Mouse (Mus musculus): ENCODE results near the gene Tmem109. TPM values are rescaled to one million over a fixed set of nuclear protein-coding genes. Genes with fewer than 3 reads are reported as not detected.
A peak's percentile ranks its signal among the peaks of the same experiment; 100 is the strongest.

Gene Tmem109
- polyA plus RNA-seq, 2 experiments, result 11.1 to 16.1 TPM

DNA sequence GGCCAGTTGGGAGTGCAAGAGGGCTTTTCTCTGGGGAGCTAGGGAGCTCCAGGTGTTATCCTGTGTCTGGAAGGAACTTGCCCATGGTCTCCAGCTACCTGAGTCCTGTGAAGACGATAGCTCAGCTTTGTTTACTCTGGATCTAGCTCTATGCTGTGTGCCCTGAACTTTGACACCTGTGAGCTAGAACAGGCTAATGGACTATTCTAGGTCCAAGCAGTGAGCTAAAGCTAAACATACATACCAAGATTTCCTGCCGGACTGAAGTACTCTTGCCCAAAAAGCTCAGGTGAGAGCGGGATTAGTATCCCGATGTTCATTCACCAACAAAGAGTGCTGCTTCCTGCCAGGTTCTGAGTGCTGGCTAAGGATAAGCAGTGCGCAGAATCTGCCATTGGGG is 22.7 kb upstream of the Tmem109 start:
- ATAC-seq (ENCODE audit: insufficient read depth), result no peak
- no peak overlapping the region for H3K4me2 ChIP-seq (ENCODE audit: low read depth)
- 79% methylated on average over 5 of the region's 5 CpGs for WGBS (ENCODE audit: insufficient replicate concordance)

DNA sequence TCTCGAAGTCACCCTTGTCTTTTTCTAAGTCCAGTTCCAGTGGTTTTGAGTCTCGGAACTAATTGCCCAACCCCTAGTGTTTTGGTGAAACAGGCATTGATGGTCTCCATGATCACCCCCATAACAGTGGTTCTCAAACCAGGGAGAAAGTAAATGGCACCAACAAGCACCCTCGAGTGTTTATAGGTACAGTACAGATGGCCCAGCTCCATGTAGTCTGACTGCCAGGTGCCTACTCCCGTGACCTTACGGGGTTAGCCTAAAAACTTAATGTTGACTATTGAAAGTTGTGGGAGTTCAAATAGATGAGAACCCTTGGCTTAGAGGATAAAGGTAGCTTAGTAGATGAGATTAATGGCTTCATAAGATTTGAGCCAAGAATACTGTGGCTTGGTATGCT is 19.2 kb upstream of the Tmem109 start:
- Histone ChIP-seq H3K9me3 (ENCODE audit: control insufficient read depth, low read length) (no peaks in the 10 kb centered on the region), H3K4me1 (replicated peaks; ENCODE audit: control insufficient read depth in 2 of 2, insufficient read depth in 2 of 2, low read length in 1 of 2) (peaks cover 6 to 19% of the 10 kb centered on the region in 2 experiments), H3K27me3 (ENCODE audit: control insufficient read depth, insufficient read depth, low read length) (no peaks in the 10 kb centered on the region), H3K9ac (replicated peaks) (no peak overlapping the region), H3K36me3 (replicated peaks; ENCODE audit: control insufficient read depth, insufficient read depth, low read depth) (peaks cover 55% of the 10 kb centered on the region), H3K4me2 (ENCODE audit: low read depth) (no peak overlapping the region), H3K27ac (no peak overlapping the region), H3K4me3 (ENCODE audit: insufficient read depth in 1 of 2, low read depth in 2 of 2, low read length in 2 of 2) (no peak overlapping the region)
- 86% methylated on average over 5 of the region's 5 CpGs for WGBS (ENCODE audit: insufficient replicate concordance)
- no peak for ATAC-seq (ENCODE audit: insufficient read depth)
- no peak for DNase-seq (ENCODE audit: low read depth in 3 of 3, low spot score in 3 of 3)
- TF ChIP-seq CTCF (IDR thresholded peaks at IDR 0.05; ENCODE audit: low read depth) (no peak), EP300 (IDR thresholded peaks at IDR 0.05; ENCODE audit: low read depth) (no peak)

More for the DNA sequence above, 22.7 kb upstream of the Tmem109 start:
- no peak overlapping the region for H3K27ac ChIP-seq
- H3K36me3 ChIP-seq (replicated peaks; ENCODE audit: control insufficient read depth, insufficient read depth, low read depth), result peaks cover 46% of the 10 kb centered on the region
- TF ChIP-seq CTCF (IDR thresholded peaks at IDR 0.05; ENCODE audit: low read depth) (no peak), EP300 (IDR thresholded peaks at IDR 0.05; ENCODE audit: low read depth) (no peak)
- no peaks in the 10 kb centered on the region for H3K27me3 ChIP-seq (ENCODE audit: control insufficient read depth, insufficient read depth, low read length)
- no peak overlapping the region for H3K9ac ChIP-seq (replicated peaks)
- 0 out of 4 replicates have a peak, but pooled peaks cover 0 to 7% of the 10 kb centered on the region in 2 experiments for H3K4me1 ChIP-seq (replicated peaks; ENCODE audit: control insufficient read depth in 2 of 2, insufficient read depth in 2 of 2, low read length in 1 of 2)
- DNase-seq (ENCODE audit: low read depth in 3 of 3, low spot score in 3 of 3), result no peak
- H3K9me3 ChIP-seq (ENCODE audit: control insufficient read depth, low read length), result no peaks in the 10 kb centered on the region
- H3K4me3 ChIP-seq (ENCODE audit: insufficient read depth in 1 of 2, low read depth in 2 of 2, low read length in 2 of 2), result no peak overlapping the region

DNA sequence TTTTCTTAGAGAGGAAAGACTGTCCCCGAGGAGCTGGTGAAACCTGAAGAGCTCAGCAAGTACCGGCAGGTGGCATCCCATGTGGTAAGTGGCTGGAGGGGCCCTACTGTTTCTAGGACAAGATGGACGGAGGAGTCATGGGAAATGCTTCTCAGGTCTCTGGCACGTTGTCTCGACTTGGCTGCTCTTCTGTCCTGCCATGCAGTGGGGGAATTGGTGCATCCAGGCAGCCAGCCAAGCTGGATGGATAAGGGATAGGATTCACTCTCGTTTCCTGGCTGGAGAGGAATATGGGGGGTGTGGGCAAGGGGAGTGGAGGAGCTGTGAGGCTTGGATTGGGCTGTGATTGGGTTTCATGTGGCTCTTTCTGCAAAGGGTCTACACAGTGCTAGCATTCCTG is 18.5 kb upstream of the Tmem109 start:
- H3K9ac ChIP-seq (replicated peaks), result no peak overlapping the region
- no peaks in the 10 kb centered on the region for H3K27me3 ChIP-seq (ENCODE audit: control insufficient read depth, insufficient read depth, low read length)
- no peak for TF ChIP-seq EP300 (IDR thresholded peaks at IDR 0.05; ENCODE audit: low read depth)
- TF ChIP-seq CTCF (IDR thresholded peaks at IDR 0.05; ENCODE audit: low read depth), result no peak
- H3K4me2 ChIP-seq (ENCODE audit: low read depth), result no peak overlapping the region
- DNase-seq (ENCODE audit: low read depth in 3 of 3, low spot score in 3 of 3), result no peak
- ATAC-seq (ENCODE audit: insufficient read depth), result no peak
- peaks cover 6 to 22% of the 10 kb centered on the region in 2 experiments for H3K4me1 ChIP-seq (replicated peaks; ENCODE audit: control insufficient read depth in 2 of 2, insufficient read depth in 2 of 2, low read length in 1 of 2)
- 80% methylated on average over 6 of the region's 6 CpGs for WGBS (ENCODE audit: insufficient replicate concordance)
- no peak overlapping the region for H3K27ac ChIP-seq
- H3K36me3 ChIP-seq (replicated peaks; ENCODE audit: control insufficient read depth, insufficient read depth, low read depth), result peaks cover 49% of the 10 kb centered on the region
- no peaks in the 10 kb centered on the region for H3K9me3 ChIP-seq (ENCODE audit: control insufficient read depth, low read length)
- no peak overlapping the region for H3K4me3 ChIP-seq (ENCODE audit: insufficient read depth in 1 of 2, low read depth in 2 of 2, low read length in 2 of 2)

- Histone ChIP-seq H3K27me3 (ENCODE audit: control insufficient read depth, insufficient read depth, low read length) (no peaks in the 10 kb centered on the region), H3K4me2 (ENCODE audit: low read depth) (peak overlapping the region; percentile 81; the same call in 1 of the 2 replicates), H3K27ac (no peak overlapping the region), H3K4me3 (ENCODE audit: insufficient read depth in 1 of 2, low read depth in 2 of 2, low read length in 2 of 2) (no peak overlapping the region), H3K4me1 (replicated peaks; ENCODE audit: control insufficient read depth in 2 of 2, insufficient read depth in 2 of 2, low read length in 1 of 2) (peaks cover 8 to 17% of the 10 kb centered on the region in 2 experiments), H3K36me3 (replicated peaks; ENCODE audit: control insufficient read depth, insufficient read depth, low read depth) (peaks cover 30% of the 10 kb centered on the region), H3K9ac (replicated peaks) (no peak overlapping the region), H3K9me3 (ENCODE audit: control insufficient read depth, low read length) (no peaks in the 10 kb centered on the region)
- WGBS (ENCODE audit: insufficient replicate concordance), result 68% methylated on average over 8 of the region's 8 CpGs
- TF ChIP-seq EP300 (IDR thresholded peaks at IDR 0.05; ENCODE audit: low read depth), result no peak
- TF ChIP-seq CTCF (IDR thresholded peaks at IDR 0.05; ENCODE audit: low read depth), result no peak
- ATAC-seq (ENCODE audit: insufficient read depth), result no peak
- DNase-seq (ENCODE audit: low read depth in 3 of 3, low spot score in 3 of 3), result no peak
These were observed 15.7 kb upstream of the Tmem109 start for GRCm38 (mm10) chr19:10897491-10897890.

- Histone ChIP-seq H3K27me3 (ENCODE audit: control insufficient read depth, insufficient read depth, low read length) (no peaks in the 10 kb centered on the region), H3K36me3 (replicated peaks; ENCODE audit: control insufficient read depth, insufficient read depth, low read depth) (peaks cover 30% of the 10 kb centered on the region), H3K4me3 (ENCODE audit: insufficient read depth in 1 of 2, low read depth in 2 of 2, low read length in 2 of 2) (peak overlapping the region in 1 of 2 experiments; percentile 95; a peak in 2 of 4 replicates), H3K9ac (replicated peaks) (peak overlapping the region; percentile 84), H3K4me1 (replicated peaks; ENCODE audit: control insufficient read depth in 2 of 2, insufficient read depth in 2 of 2, low read length in 1 of 2) (peaks cover 8 to 17% of the 10 kb centered on the region in 2 experiments), H3K9me3 (ENCODE audit: control insufficient read depth, low read length) (no peaks in the 10 kb centered on the region), H3K4me2 (ENCODE audit: low read depth) (peak overlapping the region; percentile 81), H3K27ac (no peak overlapping the region)
- 53% methylated on average over 7 of the region's 7 CpGs for WGBS (ENCODE audit: insufficient replicate concordance)
- DNase-seq (ENCODE audit: low read depth in 3 of 3, low spot score in 3 of 3) (no peak), ATAC-seq (ENCODE audit: insufficient read depth) (no peak)
- TF ChIP-seq CTCF (IDR thresholded peaks at IDR 0.05; ENCODE audit: low read depth) (no peak), EP300 (IDR thresholded peaks at IDR 0.05; ENCODE audit: low read depth) (no peak)
These were observed 15.0 kb upstream of the Tmem109 start for GRCm38 (mm10) chr19:10896849-10897248.
